9 mouse cellular contexts compared by ENCODE assay signal in the genomic region with DNA sequence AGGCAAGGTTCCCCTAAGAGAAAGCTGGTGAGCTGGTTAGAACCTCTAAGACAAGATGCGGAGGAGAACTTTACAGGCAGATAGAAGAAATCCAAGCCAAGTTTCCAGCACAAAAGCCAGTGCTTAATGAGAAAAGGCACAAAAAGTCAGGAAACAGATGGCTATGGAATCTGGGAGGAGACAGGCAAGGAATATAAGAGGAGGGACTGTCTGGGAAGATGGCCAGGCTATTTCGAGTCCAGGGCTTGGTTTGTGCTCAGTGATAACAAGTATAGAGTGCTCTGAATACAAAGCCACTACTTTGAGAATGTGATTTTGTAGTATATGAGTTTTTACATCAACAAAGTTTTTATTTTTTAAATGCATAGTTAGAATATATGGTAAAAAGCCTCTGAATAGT. TPM values are rescaled to one million over a fixed set of nuclear protein-coding genes. Genes with fewer than 3 reads are reported as not detected.
DNase-seq lines count a peak whose midpoint lies in the region; ATAC-seq and TF ChIP-seq lines count a peak whose summit lies in the region.
"Had no signal": no experiment of that assay in that cellular context is flagged by ENCODE, and none has a peak within 500 bp of the region (broad histone marks: within the 10 kb centered on the region; RNA-seq: fewer than 3 reads in every experiment).

No protein-coding gene starts in this region.

- ATAC-seq in kidney, postnatal 0 days (replicated peaks; ENCODE audit: low FRiP score, low read depth) = no peak
- ATAC-seq in kidney, embryonic 14.5 days (ENCODE audit: low FRiP score, low TSS enrichment) = no peak
- ATAC-seq in megakaryocyte-erythroid progenitor cell, adult 5-6 weeks (replicated peaks; ENCODE audit: low FRiP score, low TSS enrichment, poor library complexity, severe bottlenecking) = no peak
- ATAC-seq in cerebellum, adult (ENCODE audit: insufficient number of reproducible peaks, low FRiP score, low TSS enrichment) = no peak

- WGBS in kidney, postnatal 0 days = 63% methylated on average over 2 of the region's 2 CpGs
- WGBS in kidney, embryonic 14.5 days = 82% methylated on average over 2 of the region's 2 CpGs

- no peaks in the 10 kb centered on the region for H3K9me3 ChIP-seq in kidney, postnatal 0 days (replicated peaks; ENCODE audit: low read length)
- H3K9me3 ChIP-seq in kidney, embryonic 14.5 days (ENCODE audit: control insufficient read depth, low read length) = no peaks in the 10 kb centered on the region
- H3K9me3 ChIP-seq: hindbrain, embryonic 13.5 days had no signal

- no peak overlapping the region for H3K4me3 ChIP-seq in kidney, postnatal 0 days (replicated peaks; ENCODE audit: low read depth, low read length)
- H3K4me3 ChIP-seq in kidney, embryonic 14.5 days (ENCODE audit: low read length) = no peak overlapping the region
- H3K4me3 ChIP-seq: hindbrain, embryonic 13.5 days had no signal

- H3K4me1 ChIP-seq in kidney, postnatal 0 days (replicated peaks; ENCODE audit: insufficient read depth, low read length) = no peaks in the 10 kb centered on the region
- H3K4me1 ChIP-seq in kidney, embryonic 14.5 days (ENCODE audit: control insufficient read depth, insufficient read depth, low read length) = no peaks in the 10 kb centered on the region
- H3K4me1 ChIP-seq: hindbrain, embryonic 13.5 days had no signal

- H3K27me3 ChIP-seq in kidney, postnatal 0 days (ENCODE audit: insufficient read depth, low read length) = no peaks in the 10 kb centered on the region
- H3K27me3 ChIP-seq in kidney, embryonic 14.5 days (ENCODE audit: control insufficient read depth, insufficient read depth, low read length) = no peaks in the 10 kb centered on the region
- H3K27me3 ChIP-seq: hindbrain, embryonic 13.5 days had no signal

- no peak overlapping the region for H3K27ac ChIP-seq in kidney, postnatal 0 days
- H3K27ac ChIP-seq in kidney, embryonic 14.5 days (ENCODE audit: low read depth, low read length) = no peak overlapping the region
- H3K27ac ChIP-seq: hindbrain, embryonic 13.5 days had no signal

- TF ChIP-seq CTCF in kidney, postnatal 0 days (IDR thresholded peaks at IDR 0.05; ENCODE audit: low read depth) = no peak

- DNase-seq in kidney, postnatal 0 days (ENCODE audit: low spot score) = peak; percentile 59
- peak; percentile 87 for DNase-seq in adipocyte (ENCODE audit: low spot score)
- peak; percentile 67 for DNase-seq in heart, adult 8-10 months (ENCODE audit: low spot score)
- DNase-seq in lung, postnatal 14 days = peak; percentile 38
- no peak for DNase-seq in T-cell, adult 2 months (ENCODE audit: low spot score)

- H3K36me3 ChIP-seq in kidney, postnatal 0 days (ENCODE audit: insufficient read depth, low read length) = no peaks in the 10 kb centered on the region
- H3K36me3 ChIP-seq in kidney, embryonic 14.5 days (ENCODE audit: control insufficient read depth, insufficient read depth, low read length) = no peaks in the 10 kb centered on the region
- H3K36me3 ChIP-seq: hindbrain, embryonic 13.5 days had no signal

- H3K4me2 ChIP-seq in kidney, postnatal 0 days (ENCODE audit: low read length) = no peak overlapping the region
- no peak overlapping the region for H3K4me2 ChIP-seq in kidney, embryonic 14.5 days (replicated peaks; ENCODE audit: low read depth, low read length)
- H3K4me2 ChIP-seq: hindbrain, embryonic 13.5 days had no signal

- no peak overlapping the region for H3K9ac ChIP-seq in kidney, postnatal 0 days (ENCODE audit: low read depth, low read length)
- no peak overlapping the region for H3K9ac ChIP-seq in kidney, embryonic 14.5 days (ENCODE audit: low read depth, low read length)
- H3K9ac ChIP-seq: hindbrain, embryonic 13.5 days had no signal

RNA-seq across cellular contexts. Expression of gene Plscr4, which starts 45.1 kb away (rescaled TPM):
- 8.3 and 8.4 TPM in 2 replicates for polyA plus RNA-seq in kidney, postnatal 0 days (2015; fragmentation: Nextera tagmentation; extraction: Ambion mirVana)
- polyA plus RNA-seq in kidney, embryonic 14.5 days (2014; fragmentation: Nextera tagmentation; extraction: Ambion mirVana) = 2.6 and 3.4 TPM in 2 replicates
- total RNA-seq in heart, adult 8-10 months (2022) = 1 to 10 TPM; 7.0 to 9.2 (median 7.7) TPM
- 2.7 and 6.7 TPM in 2 replicates for total RNA-seq in megakaryocyte-erythroid progenitor cell, adult 5-6 weeks (2014; fragmentation: Nextera tagmentation)
- total RNA-seq in megakaryocyte-erythroid progenitor cell, adult 5-6 weeks (2017) = 1.2 and 5.1 TPM in 2 replicates
